Mouse (Mus musculus) B cell, adult 2 months (primary cell): ENCODE results near the gene Efhd1.

Experiments used
- DNase-seq, 2 experiments: peaks; one replicate each; pipeline ENCODE4 v3.0.0; 2022

Gene Efhd1

DNA sequence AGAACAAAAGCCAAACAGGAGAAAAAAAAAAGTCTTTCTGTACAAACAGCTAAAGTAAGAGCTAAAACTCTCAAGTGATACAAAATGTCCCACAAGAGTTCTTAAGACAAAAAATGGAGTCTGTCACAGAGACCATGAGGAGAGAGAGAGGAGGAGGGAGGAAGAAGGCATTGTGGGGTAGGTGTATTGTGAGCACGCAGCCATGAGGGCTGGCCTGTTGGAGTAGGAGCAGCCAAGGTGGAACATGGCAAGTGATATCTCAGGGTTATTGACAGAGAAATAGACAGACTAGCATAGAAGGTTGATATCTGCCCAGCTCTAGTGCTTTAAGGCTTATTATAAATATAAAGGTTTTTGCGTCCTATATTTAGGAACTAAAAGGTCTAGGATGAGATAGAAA, 48.5 kb downstream of the Efhd1 start:
- DNase-seq: no peak

DNA sequence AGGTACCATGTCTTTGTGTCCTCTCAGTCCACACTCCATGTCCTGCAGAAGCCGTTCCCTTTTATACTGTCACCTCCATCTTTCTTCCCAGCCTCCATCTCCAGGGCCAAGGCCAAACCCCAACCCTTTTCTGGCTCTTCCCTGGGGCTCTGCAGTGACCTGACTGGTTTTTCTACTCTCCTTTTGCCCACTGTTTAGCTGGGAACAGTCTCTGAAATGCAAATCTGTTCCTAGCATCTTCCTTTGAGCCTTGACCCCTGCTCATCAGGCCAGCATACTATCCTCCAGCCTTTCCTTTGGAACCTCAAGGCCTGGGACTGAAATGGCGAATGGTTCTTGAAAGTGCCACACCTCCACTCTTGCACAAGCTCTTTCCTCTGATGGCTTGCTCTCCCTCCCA, 49.0 kb downstream of the Efhd1 start:
- DNase-seq: no peak

DNA sequence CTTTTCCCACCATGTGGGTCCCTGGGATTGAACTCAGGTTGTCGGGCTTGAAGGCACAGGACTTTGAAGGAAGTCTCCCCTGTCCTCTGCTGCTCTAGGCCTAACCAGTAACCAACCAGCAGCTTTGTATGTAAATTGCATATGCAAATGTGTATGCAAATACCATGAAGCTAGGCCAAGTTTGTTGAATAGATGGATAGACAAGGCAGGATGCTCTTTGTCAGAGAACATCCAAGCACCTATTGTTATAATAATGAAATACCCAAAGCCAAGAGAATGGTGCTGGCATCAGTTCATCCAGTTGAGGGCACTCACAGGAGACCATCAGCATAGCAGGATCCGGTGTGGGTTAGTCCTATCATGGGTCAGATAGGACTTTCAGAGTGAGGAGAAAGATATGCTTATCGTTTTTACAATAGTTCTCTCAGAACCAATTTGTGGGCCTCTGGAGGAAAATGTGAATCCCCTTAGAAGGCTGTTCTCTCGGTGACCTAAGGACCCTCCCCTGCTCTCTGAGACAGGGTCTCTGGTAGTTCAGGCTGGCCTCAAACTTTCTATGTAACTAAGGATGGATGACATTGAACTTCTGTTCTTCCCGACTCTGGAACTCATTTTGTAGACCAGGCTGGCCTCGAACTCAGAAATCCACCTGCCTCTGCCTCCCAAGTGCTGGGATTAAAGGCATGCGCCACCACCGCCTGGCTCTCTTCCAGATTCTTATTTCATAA, 49.8 kb downstream of the Efhd1 start:
- DNase-seq: no peak

DNA sequence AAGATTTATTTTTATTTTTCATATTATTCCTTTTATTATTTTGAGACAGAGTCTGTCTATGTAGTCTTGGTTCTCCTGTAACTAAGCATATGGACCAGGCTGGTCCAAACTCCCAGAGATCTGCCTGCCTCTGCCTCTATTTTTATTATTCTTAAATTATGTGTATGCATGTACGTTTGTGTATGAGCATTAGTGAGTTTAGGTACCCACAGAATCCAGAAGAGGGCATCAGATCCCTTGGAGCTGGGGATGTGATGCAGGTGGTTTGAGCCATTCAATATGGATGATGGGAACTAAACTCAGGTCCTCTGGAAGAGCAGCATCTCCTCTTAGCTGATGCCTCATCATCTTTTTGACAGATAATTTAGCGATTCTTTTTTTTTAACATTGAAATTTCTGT, 51.3 kb downstream of the Efhd1 start:
- no peak for DNase-seq

DNA sequence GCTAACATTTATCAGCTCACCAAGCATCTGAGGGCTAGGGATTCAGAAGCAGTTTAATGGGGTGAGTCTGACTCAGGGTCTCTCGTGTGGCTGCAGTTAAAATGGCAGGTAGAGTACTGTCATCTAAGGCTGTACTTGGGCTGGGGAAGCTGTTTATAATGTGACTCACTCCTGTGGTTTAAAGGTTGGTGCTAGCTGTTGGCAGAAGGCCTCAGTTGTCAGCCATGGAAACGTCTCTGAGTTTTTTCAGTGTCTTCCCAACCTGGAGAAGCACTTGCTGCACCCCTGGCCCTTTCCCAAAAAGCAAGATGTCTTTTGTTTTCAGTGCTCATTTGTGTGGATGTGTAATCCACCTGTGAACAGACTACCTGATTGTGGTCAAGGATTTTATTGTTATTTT, 51.7 kb downstream of the Efhd1 start:
- DNase-seq: no peak

DNA sequence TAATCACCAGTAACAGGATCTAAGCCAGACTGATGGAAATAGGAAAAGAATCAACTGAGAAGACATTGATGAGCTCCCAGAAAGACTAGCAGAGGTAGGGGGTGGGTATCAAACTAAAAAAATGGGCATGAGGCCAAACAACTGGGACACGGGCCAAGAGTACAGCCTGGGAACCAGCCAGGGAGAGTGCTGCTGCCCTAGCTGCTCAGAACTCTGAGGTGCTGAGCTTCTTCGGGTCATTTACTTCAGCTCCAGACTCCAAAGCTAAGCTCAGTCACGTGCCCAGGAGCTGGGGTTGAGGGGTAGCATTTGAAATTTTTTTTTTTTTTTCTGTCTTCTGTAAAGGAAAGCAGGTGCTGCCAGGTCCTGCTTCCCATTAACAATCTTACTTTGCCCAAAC, 52.5 kb downstream of the Efhd1 start:
- no peak for DNase-seq

DNA sequence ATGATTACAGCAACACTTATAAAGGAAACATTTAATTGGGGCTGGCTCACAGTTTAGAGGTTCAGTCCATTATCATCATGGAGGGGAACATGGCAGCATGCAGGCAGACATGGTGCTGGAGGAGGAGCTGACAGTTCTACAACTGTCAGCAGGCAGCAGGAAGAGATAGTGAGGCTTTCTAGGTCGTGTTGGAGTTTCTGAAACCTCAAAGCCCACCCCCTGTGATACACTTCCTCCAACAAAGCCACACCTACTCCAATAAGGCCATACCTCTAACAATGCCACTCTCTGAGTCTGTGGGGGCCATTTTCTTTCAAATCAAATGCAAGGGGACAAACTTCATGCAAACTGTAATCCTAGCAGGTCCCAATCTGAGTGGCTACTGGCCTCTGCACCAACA, 56.9 kb downstream of the Efhd1 start:
- DNase-seq: no peak

DNA sequence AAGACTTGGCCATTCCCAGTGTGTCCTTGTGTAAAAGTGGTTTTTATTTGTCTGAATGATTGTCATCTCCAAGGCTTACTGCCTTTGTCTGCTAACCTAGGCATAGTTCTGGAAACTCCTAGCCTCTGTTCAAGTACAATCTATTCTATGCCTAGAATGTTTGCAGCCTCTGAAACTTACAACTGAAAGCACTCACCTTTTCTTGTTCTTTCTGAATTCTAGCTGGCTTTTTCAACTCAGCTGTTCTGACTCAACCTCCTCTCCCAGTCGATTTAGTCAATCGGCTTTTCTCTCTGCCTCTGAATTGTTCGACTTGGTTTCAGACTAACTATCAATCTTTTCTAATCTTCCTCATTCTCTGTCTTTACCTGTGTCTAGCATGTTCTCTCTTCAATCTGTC, 58.6 kb downstream of the Efhd1 start:
- no peak for DNase-seq

DNA sequence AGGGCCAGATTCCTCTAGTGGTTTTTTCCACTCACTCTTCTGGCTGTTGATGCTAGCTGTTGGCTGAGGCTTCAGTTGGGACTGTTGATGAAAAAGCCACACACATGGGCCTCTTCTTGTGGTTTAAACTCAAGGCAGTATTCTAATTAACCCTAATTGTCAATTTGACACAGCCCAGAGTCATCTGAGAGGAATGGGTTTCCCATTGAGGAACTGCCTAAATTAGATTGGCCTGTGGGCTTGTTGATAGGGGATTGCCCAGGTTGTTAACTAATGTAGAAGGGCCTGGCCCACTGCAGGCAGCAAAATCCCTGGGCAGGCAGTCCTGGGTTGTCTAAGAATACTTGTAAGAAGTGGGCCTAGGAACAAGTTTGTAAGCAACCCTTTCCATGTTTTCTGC, 60.5 kb downstream of the Efhd1 start:
- DNase-seq: no peak

DNA sequence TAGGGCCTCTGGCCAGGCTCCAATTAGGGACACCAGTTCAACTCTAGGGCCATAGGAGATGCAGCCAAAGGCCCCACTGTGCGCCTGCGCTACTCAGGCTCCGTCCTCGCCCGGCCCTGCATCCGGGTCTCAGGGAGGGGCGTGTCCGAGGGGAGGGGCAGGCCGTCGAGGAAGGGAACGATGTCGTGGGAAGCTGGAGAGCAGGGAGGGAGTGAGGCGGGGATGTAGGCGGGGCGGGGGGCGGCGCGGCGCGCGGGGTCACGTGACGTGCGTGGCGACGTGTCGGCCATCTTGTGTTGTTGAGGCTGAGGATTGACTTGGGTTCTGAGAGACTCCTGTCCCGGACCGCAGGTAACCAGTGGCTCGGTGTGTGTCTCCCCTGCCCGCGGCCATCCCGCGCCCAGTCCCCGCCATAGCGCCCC, 62.6 kb downstream of the Efhd1 start, which contains the start of gene Gigyf2:
Gene Gigyf2 (plus strand): TSS at position 257 of the 422 bp plus-strand sequence.
- DNase-seq: peak; percentile 97 to 98

DNA sequence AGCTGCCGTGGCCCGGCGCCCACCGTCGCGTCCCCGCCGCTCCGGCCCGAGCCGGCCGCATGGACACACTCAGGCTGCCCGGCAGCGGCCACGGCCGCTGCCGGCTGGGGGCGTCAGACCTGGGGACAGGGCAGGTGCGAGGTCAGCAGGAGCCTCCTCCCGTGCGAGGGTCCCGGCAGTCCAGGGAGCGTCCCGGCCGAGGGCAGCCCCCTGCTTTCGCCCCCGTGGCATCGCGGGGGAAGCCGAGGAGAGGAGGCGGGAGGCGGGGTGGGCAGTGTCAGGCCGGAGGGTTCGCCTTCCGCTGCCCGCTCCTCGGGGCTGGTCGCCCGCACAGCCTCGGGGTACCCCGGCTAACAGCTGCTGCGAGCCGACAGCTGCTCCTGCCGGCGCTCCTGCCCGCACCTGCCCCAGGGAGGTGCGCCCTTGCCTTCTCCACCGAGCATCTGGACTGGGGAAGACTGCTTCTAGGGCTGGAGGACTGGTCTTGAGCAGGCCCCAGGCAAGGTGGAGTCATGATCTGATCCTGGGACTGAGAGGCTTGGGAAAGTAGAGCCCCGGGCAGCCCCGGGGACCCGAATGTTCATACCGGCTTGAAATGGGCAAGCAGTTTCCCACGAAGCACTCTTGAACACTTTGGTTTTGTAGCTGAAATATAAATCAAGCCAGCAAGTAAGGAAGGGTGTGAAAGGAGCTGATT, 63.1 kb downstream of the Efhd1 start:
- peak in 1 of 2 experiments; percentile 51 for DNase-seq

DNA sequence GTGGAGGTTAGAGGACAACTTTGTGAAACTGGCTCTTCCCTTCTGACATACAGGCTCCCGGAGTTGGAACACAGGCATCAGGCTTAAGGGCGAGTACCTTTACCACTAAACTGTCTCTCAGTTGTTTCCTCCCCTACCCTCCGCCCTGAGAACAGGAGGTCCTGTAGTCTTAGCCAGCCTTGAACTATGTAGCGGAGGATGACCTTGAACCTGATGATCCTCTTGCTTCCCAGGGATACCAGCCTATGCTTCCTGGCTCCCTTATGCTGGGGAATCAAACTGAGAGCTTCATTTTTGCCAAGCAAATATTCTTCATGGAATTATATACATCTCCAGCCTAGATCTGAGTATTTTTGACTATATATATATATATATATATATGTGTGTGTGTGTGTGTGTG, 67.6 kb downstream of the Efhd1 start:
- DNase-seq: no peak

DNA sequence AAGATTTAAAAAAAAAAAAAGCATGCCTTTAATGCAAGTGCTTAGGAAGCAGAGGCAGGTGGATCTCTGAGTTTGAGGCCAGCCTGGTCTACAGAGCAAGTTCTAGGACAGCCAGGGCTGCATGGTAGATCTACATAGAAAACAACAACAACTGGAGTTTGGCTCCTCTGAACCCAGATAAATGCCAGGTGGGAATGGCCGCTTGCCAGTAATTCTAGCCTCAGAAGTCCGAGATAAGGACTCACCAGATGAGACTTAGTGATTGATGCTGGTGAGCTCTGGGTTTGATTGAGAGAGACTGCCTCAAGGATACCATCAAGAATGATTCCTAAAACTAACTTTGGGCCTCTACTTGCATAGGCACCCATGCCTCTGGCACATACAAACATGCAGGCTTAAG, 86.4 kb downstream of the Efhd1 start:
- DNase-seq: no peak

DNA sequence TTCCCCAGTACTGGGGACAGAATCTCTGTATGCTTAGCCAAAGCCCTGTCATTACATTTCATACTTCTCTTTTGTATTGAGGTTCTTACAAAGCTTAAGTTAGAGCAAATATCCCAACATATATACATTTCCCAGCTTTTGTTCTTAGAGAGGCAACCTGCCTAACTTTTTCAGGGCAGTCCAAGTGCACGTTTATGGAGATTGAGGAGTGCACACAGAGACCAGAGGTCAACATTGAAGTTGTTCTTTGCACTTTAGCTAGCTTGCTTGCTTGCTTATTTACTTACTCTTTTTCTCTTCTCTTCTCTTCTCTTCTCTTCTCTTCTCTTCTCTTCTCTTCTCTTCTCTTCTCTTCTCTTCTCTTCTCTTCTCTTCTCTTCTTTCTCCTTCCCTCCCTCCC, 96.1 kb downstream of the Efhd1 start:
- no peak for DNase-seq
